Mouse (Mus musculus) embryonic facial prominence, embryonic 14.5 days (tissue): ENCODE results near the gene Stil. TPM values are rescaled to one million over a fixed set of nuclear protein-coding genes. Genes with fewer than 3 reads are reported as not detected.

Source experiments
- ATAC-seq: fragments of 200-750 bp; cut with Nextera tagmentation; 2 replicates; pipeline ENCODE4 v1.8.0; 2017; ENCODE audit warnings: low read depth, moderate number of reproducible peaks, moderate TSS enrichment
- DNase-seq: peaks from one replicate; pipeline ENCODE4 v3.0.0-alpha.2; 2015; ENCODE audit warnings: low spot score
- H3K27ac ChIP-seq: fragments of 300-500 bp; sonication (generic); replicated peaks from 2 replicates; pipeline ENCODE4 v1.5.1; 2014; ENCODE audit warnings: low read depth, mild to moderate bottlenecking, low read length, moderate library complexity
- H3K27me3 ChIP-seq: fragments of 300-500 bp; sonication (generic); replicated peaks from 2 replicates; pipeline ENCODE4 v1.6.1; 2014; ENCODE audit warnings: low read length; ENCODE audit not compliant: control insufficient read depth, insufficient read depth
- H3K36me3 ChIP-seq: fragments of 300-500 bp; sonication (generic); 2 replicates; pipeline ENCODE4 v1.6.1; 2014; ENCODE audit warnings: low read length, mixed read lengths; ENCODE audit not compliant: control insufficient read depth, insufficient read depth
- H3K4me1 ChIP-seq: fragments of 300-500 bp; sonication (generic); 2 replicates; pipeline ENCODE4 v1.6.1; 2014; ENCODE audit warnings: antibody characterized with exemption, low read length; ENCODE audit not compliant: control insufficient read depth, insufficient read depth
- H3K4me2 ChIP-seq: fragments of 300-500 bp; sonication (generic); 2 replicates; pipeline ENCODE4 v1.6.1; 2014; ENCODE audit warnings: low read depth, mild to moderate bottlenecking, low read length, moderate library complexity, mixed read lengths
- H3K4me3 ChIP-seq: fragments of 300-500 bp; sonication (generic); 2 replicates; pipeline ENCODE4 v1.5.1; 2014; ENCODE audit warnings: low read depth, mild to moderate bottlenecking, low read length
- H3K9ac ChIP-seq: fragments of 300-500 bp; sonication (generic); 2 replicates; pipeline ENCODE4 v1.6.1; 2014; ENCODE audit warnings: low read depth, mild to moderate bottlenecking, low read length, moderate library complexity, mixed read lengths
- H3K9me3 ChIP-seq: fragments of 300-500 bp; sonication (generic); 2 replicates; pipeline ENCODE4 v1.6.1; 2016; ENCODE audit warnings: low read length; ENCODE audit not compliant: control insufficient read depth
- WGBS: fragments of 180-500 bp; shearing (Covaris S2); extraction: QIAGEN DNeasy Blood & Tissue Kit; methylation state at CpG from one replicate; pipeline ENCODE4 v1.1.7; 2014; 5-methylcytosine and 5-hydroxymethylcytosine counted together
- polyA plus RNA-seq: library from polyadenylated mRNA; unstranded; fragments of >200 nt; fragmentation: Nextera tagmentation; extraction: Ambion mirVana; gene quantifications from 2 replicates; pipeline ENCODE4 v1.2.1, GENCODE M21; 2014

Gene Stil
- polyA plus RNA-seq, 1 experiment from 2014 or later, result 11.8 TPM

DNA sequence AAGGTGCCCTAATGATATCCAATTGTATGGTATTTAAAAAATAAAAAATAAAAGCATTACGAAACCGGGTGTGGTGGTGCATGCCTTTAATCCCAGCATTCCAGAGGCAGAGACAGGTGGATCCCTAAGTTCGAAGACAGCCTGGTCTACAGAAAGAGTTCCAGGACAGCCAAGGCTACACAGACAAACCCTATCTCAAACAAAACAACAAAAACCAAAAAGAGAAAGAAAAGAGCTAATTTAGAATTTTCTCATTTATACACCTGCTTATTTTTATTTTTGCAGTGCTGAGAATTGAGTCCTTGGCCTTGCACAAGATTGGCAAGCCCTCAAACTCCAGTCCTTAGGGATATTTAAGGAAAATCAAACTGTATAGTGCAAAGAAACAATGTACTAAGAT is 55.7 kb downstream of the Stil start:
- Histone ChIP-seq H3K4me1 (peaks cover 4% of the 10 kb centered on the region; the same call in 1 of the 2 replicates), H3K36me3 (no peaks in the 10 kb centered on the region), H3K4me2 (no peak overlapping the region), H3K27me3 (peaks cover 96% of the 10 kb centered on the region), H3K9ac (no peak overlapping the region), H3K4me3 (no peak overlapping the region), H3K9me3 (no peaks in the 10 kb centered on the region), H3K27ac (no peak overlapping the region)
- ATAC-seq, result no peak
- DNase-seq, result no peak
- WGBS, result 21% methylated on average over 3 of the region's 3 CpGs

- Histone ChIP-seq H3K27me3 (peaks cover 97% of the 10 kb centered on the region), H3K27ac (0 out of 2 replicates have a peak within 1 kb of the TSS, but pooled peaks have one; percentile 28), H3K36me3 (no peaks in the 10 kb centered on the region), H3K4me2 (peak within 1 kb of the TSS; percentile 62), H3K4me3 (peak within 1 kb of the TSS; percentile 41), H3K9me3 (no peaks in the 10 kb centered on the region), H3K9ac (peak within 1 kb of the TSS; percentile 45), H3K4me1 (peaks cover 4% of the 10 kb centered on the region; the same call in 1 of the 2 replicates)
- ATAC-seq (peak; percentile 20; the same call in 1 of the 2 replicates), DNase-seq (no peak)
- WGBS, result 0% methylated on average over 14 of the region's 60 CpGs
Observed at GRCm38 (mm10) chr4:115056371-115056920, 56.5 kb downstream of the Stil start, which contains the start of gene Tal1. Gene Tal1, plus strand, starts transcription at chr4:115056426.

GRCm38 (mm10) chr4:115056921-115057673 is 57.1 kb downstream of the Stil start:
- peaks cover 4% of the 10 kb centered on the region; the same call in 1 of the 2 replicates for H3K4me1 ChIP-seq
- ATAC-seq (peak; percentile 77; the same call in 1 of the 2 replicates), DNase-seq (peak; percentile 41)
- peak overlapping the region; percentile 39; the same call in 1 of the 2 replicates for H3K27ac ChIP-seq
- peaks cover 97% of the 10 kb centered on the region for H3K27me3 ChIP-seq
- H3K4me2 ChIP-seq, result peak overlapping the region; percentile 62
- peak overlapping the region; percentile 45 for H3K9ac ChIP-seq
- peak overlapping the region; percentile 41 for H3K4me3 ChIP-seq
- H3K36me3 ChIP-seq, result no peaks in the 10 kb centered on the region
- H3K9me3 ChIP-seq, result no peaks in the 10 kb centered on the region
- 1% methylated on average over 27 of the region's 48 CpGs for whole genome bisulfite sequencing

DNA sequence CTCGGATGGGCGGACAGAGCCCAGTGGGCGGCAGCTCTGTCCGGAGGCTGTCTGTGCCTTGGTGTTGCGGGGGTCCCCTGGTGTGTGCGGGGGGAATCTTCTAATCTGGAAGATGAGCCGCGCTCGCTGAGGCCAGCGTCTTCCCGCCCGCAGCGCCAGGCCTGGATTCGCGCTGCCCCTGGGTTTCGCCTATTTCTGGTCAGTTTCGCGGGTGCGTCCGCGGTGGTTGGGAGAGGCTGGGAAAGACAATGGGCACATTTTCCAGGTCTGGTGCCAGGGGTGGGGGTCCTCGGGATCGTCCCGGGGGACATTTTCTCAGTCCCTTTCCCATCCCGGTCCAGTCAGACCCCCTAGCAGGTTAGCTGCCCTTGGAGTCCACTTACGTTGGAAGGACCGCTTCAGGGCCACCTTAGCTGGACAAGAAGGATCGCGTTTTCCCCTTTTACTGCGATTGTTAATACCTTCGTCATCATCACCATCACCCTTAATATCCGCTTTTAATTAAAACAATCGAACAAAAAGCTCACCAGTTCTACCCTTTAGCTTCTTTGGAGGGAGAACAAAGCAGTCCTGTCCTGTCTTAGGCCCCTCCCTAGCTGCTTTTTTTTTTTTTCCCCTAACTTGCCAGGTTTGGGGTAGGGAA is 57.8 kb downstream of the Stil start:
- WGBS, result 1% methylated on average over 31 of the region's 33 CpGs
- H3K9ac ChIP-seq, result peak overlapping the region; percentile 42

DNA sequence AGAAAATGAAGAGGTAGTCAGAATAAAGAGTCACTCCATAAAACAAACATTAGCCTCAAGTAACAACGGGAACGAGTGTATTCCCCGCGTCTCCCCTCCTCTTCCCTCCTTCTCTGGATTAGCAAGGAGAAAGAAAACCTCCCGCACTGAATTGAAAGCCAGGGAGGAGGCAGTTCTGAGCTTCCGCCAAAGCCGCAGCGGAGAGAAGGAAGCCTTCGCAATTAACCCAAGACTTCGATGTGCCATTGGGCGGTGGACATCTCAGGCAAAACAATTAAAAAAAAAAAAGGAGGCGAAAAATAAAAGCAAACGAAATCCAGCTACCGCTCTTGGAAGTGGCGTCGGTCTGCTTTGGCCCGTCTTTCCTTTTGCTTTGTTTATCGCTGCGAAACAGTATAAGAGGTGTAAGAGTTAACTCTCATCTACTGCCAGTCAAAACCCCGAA is 58.4 kb downstream of the Stil start:
- ATAC-seq (no peak), DNase-seq (no peak)
- Histone ChIP-seq H3K9ac (no peak overlapping the region), H3K27ac (no peak overlapping the region), H3K9me3 (no peaks in the 10 kb centered on the region), H3K4me1 (peaks cover 12% of the 10 kb centered on the region), H3K27me3 (peaks cover 98% of the 10 kb centered on the region), H3K4me3 (peak overlapping the region; percentile 41), H3K4me2 (peak overlapping the region; percentile 13; the same call in 1 of the 2 replicates), H3K36me3 (no peaks in the 10 kb centered on the region)
- 1% methylated on average over 20 of the region's 20 CpGs for WGBS

More for the DNA sequence above, 57.8 kb downstream of the Stil start:
- H3K27ac ChIP-seq, result peak overlapping the region; percentile 39
- no peak for DNase-seq
- H3K4me3 ChIP-seq, result peak overlapping the region; percentile 41
- peaks cover 9% of the 10 kb centered on the region for H3K4me1 ChIP-seq
- H3K36me3 ChIP-seq, result no peaks in the 10 kb centered on the region
- no peak for ATAC-seq
- peak overlapping the region; percentile 62 for H3K4me2 ChIP-seq
- peaks cover 97% of the 10 kb centered on the region for H3K27me3 ChIP-seq
- H3K9me3 ChIP-seq, result no peaks in the 10 kb centered on the region

- DNase-seq (no peak), ATAC-seq (no peak)
- Histone ChIP-seq H3K27ac (no peak overlapping the region; the same call in 1 of the 2 replicates), H3K4me1 (peaks cover 12% of the 10 kb centered on the region), H3K27me3 (peaks cover 98% of the 10 kb centered on the region), H3K9me3 (no peaks in the 10 kb centered on the region), H3K4me3 (peak overlapping the region; percentile 41), H3K9ac (no peak overlapping the region), H3K36me3 (no peaks in the 10 kb centered on the region), H3K4me2 (peak overlapping the region; percentile 20; the same call in 1 of the 2 replicates)
- 2% methylated on average over 23 of the region's 23 CpGs for WGBS
Observed at GRCm38 (mm10) chr4:115058871-115059590, 59.1 kb downstream of the Stil start.

- H3K36me3 ChIP-seq, result no peaks in the 10 kb centered on the region
- no peak overlapping the region for H3K9ac ChIP-seq
- ATAC-seq (no peak), DNase-seq (no peak)
- H3K27me3 ChIP-seq, result peaks cover 98% of the 10 kb centered on the region
- WGBS, result 10% methylated on average over 12 of the region's 12 CpGs
- no peaks in the 10 kb centered on the region for H3K9me3 ChIP-seq
- H3K4me2 ChIP-seq, result peak overlapping the region; percentile 8
- H3K27ac ChIP-seq, result no peak overlapping the region
- H3K4me3 ChIP-seq, result 0 out of 2 replicates have a peak overlapping the region, but pooled peaks have one; percentile 12
- peaks cover 12% of the 10 kb centered on the region for H3K4me1 ChIP-seq
Observed at GRCm38 (mm10) chr4:115059871-115060270, 59.9 kb downstream of the Stil start.

DNA sequence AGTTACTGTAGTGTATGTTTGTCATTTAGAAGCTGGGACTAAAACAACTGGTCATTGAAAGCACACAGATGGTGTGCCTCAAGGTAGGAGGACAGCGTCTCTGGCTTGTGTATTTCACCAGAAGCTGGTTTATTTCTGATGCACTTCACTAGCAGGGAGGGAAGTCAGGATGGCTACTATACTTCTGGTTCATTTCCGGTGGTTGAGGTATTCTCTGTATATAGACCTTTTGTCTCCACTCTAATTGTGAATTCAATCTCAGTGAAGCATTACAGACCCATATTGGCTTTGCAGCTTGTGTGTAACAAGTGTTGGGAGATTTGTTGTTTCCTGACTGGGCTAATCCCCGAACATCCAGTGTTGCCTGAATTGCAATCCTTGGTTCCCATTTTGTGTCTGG is 60.8 kb downstream of the Stil start:
- Histone ChIP-seq H3K4me2 (no peak overlapping the region), H3K4me1 (peaks cover 12% of the 10 kb centered on the region), H3K36me3 (no peaks in the 10 kb centered on the region), H3K9ac (no peak overlapping the region), H3K4me3 (no peak overlapping the region), H3K27me3 (peaks cover 98% of the 10 kb centered on the region), H3K9me3 (no peaks in the 10 kb centered on the region), H3K27ac (no peak overlapping the region)
- DNase-seq (no peak), ATAC-seq (no peak)
- WGBS, result 16% methylated on average over 3 of the region's 3 CpGs
